Mouse (Mus musculus) spleen, postnatal 10 days (tissue): ENCODE measurements around the gene Armh4.

Experiments used
- DNase-seq, 2 experiments: peaks; one replicate each; pipeline ENCODE4 v3.0.0; 2021 to 2022; ENCODE audit warnings: low spot score in 2 of 2

Gene Armh4

GRCm38 (mm10) chr14:49733950-49734349 lies 49.2 kb downstream of the Armh4 start:
- DNase-seq: no peak

DNA sequence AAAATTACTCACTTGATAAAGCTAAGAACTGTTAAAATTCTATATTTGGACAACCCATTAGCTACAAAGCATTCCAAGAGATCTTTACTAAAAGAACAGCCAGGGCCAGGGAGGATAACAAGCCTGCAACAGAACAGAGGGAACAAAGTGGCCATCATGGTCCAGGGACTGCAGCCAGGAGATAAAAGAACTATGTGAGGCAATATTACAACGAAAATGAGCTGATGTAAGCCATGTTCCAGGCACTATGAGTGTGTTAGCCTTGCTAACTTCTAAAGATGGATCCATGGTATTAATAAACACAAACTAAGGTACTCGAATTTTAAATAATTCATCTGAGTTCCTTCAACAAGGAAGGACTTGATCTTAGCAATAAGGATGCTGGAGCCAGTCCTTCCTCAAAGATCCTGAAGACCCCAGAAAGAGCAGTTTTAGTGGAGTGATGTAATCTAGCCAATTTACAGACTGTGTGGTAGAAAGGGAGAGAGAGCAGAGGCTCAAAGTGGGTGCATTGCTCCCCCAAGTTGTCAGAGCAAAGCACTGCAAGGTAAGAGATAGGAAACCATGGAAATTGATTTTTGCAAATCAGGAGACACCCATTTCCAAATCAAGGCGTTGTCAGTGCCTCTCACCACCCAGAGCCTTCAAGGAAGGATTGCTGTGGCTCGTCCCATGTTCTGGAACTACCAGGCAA lies 59.7 kb downstream of the Armh4 start:
- no peak for DNase-seq

- DNase-seq: no peak
Measured at GRCm38 (mm10) chr14:49722782-49723181, 60.4 kb downstream of the Armh4 start.

DNA sequence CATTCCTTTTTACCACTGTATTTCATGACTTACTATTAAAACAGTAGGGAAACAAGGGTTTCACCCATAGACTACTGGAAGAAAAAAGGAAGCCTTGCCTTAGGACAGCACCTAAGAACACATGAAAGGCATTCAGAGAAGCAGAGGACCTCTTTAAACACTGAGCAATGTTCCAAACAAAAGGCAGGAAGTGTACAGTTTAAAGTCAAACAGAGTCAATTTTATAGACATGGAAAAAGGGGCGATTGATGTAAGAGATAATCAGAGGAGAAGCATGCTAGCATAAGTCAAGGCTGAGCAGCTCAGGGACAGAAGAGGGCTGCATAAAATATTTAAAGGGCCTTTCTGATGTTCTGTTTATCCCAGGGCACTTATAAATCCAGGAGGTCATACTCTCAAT lies 61.9 kb downstream of the Armh4 start:
- DNase-seq: no peak

GRCm38 (mm10) chr14:49719678-49720077 lies 63.5 kb downstream of the Armh4 start:
- DNase-seq: no peak

GRCm38 (mm10) chr14:49711016-49711415 lies 72.2 kb downstream of the Armh4 start:
- no peak for DNase-seq

- DNase-seq: no peak
Measured at GRCm38 (mm10) chr14:49703432-49704200, 79.6 kb downstream of the Armh4 start.

DNA sequence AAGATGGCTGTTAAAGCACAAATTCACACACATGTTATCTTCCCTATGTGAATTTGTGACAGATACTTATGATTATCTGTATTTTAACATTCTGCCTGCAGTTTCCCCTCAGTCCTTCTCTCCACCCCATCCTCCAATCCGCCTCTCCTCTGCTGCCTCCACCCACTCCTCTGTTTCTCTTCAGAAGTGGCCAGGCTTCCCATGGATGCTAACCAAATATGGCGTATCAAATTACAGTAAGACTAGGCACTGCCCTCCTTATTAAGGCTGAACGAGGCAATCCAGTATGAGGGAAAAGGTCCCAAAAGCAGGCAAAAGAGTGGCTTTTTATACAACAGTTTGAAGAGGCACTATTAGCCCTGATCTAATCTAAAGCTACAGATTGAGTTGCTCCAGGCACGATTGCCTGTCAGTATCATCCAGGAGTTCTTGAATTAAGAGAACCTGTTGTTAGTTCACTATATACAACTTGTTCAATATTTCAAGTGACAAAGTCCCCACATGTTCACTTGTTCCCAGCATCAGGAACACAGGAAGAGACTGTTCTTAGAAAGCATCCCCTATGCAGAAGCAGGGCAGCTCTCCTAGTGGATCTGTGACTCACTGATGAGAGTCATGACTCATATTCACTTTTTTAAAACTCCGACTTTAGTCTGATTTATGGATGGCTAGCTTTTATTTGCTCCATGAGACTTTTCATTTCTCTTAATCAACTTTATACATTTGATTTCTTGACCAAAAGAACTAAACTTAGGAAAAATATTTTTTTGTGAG lies 103.5 kb downstream of the Armh4 start:
- DNase-seq: no peak

DNA sequence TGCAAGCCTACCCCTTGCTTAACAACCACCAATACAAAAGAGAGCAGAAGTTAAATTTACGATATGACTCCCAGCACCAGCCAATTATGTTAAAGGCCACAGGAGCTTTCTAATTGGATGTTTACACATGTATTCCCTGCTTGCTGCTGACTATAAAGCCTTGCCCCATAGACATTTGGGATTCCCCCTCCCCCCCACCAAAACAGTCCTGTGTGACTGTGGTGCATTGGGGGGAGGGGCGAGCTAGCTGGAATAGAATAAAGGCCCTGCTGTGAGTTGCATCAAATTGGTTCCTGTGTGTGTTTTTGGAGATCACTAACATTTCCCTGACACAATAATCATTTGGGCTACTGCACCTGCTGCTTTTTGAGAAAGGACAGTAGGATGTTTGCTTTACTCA lies 106.6 kb downstream of the Armh4 start:
- no peak for DNase-seq

DNA sequence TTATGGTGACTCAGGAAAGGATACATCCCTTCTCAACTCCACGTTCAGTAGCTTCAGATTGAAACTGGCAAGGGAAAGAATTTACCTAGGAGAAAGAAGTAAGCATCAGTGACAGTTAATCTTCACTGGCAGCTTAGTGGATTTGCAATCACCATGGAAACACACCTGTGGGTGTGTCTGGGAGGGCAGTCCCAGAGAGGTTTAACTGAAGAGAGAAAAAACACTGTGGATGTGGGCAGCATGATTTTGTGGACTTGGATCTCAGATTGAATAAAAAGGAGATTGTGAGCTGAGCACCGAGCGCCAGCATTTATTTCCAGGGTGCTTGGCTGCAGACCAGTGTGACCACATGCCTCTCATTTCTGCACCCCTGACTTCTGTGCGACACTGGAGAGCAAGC lies 122.7 kb downstream of the Armh4 start:
- no peak for DNase-seq

DNA sequence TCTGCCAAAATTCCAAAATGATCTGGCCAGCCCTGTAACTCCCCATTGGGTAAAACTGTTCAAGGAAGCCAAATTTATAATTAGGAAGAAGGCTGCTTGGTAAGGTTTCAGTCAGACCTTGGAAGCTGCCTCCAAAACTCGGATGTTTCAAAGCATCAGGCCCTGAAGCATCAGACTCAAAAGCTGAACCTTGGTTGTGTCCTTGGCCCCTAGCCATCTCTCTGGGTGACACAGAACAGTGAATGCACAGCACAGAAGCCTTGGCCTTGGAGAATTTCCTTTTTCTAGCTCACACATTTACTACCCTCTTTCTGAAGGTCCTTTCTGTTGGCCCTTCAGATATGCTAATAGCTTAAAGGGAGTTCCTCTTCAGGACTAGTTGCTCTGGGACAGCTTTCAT lies 134.0 kb downstream of the Armh4 start:
- DNase-seq: no peak

DNA sequence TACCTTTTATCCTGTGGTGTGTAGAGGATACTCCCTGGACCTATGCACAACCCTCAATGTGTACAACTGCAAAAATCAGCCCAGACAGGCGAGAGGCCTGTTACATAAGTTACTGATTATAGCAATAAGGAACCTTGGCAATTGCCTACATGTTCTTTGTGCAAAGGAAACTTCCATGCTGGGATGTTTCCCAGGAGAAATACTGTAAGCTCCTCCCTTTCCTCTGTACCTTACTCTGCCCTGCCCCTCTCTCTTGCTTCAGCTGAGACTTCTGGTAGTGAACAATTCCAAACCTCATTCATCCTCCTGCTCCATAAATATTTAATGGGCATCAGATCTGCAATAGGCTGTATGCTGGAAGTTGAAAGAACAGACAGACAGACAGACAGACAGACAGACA lies 145.8 kb downstream of the Armh4 start:
- no peak for DNase-seq

DNA sequence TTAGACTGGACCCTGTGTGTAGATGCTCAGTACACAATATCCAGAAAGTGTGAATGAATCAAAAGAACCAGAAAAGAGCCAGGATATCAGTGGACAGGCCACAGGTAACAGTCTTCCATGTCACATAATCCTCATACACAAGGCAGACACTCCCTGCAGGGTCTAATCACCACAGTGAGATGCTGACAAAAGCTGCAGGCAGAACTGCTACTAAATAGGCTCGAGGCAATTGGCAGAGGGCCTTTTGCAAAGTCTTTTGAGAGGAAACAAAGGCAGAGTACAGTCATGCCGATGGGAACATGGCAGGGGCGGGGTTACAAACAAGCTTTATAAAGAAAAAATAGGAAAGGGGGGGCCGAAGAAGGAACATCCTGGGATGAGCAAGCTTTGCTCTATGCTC lies 157.1 kb downstream of the Armh4 start:
- no peak for DNase-seq
